Mouse (Mus musculus) embryo, embryonic 10 days (tissue): ENCODE measurements around the gene Dagla.

Experiments used
- DNase-seq: peaks from one replicate; pipeline ENCODE4 v3.0.0-alpha.2; 2015; ENCODE audit warnings: low spot score

Dagla gene

GRCm38 (mm10) chr19:10307351-10307750 is 2.7 kb upstream of the Dagla start:
- no peak for DNase-seq

- no peak for DNase-seq
Observed at GRCm38 (mm10) chr19:10306521-10307243, 2.0 kb upstream of the Dagla start.

- DNase-seq, result no peak
Observed at GRCm38 (mm10) chr19:10305640-10306039, 963 bp upstream of the Dagla start.

- no peak for DNase-seq
Observed at GRCm38 (mm10) chr19:10304395-10304794, 282 bp downstream of the Dagla start.

GRCm38 (mm10) chr19:10302852-10303251 is 1.8 kb downstream of the Dagla start:
- no peak for DNase-seq

- no peak for DNase-seq
Observed at GRCm38 (mm10) chr19:10301866-10302356, 2.8 kb downstream of the Dagla start.

GRCm38 (mm10) chr19:10301263-10301662 is 3.4 kb downstream of the Dagla start:
- DNase-seq, result no peak

- no peak for DNase-seq
Observed at GRCm38 (mm10) chr19:10300809-10301208, 3.9 kb downstream of the Dagla start.

- DNase-seq, result no peak
Observed at GRCm38 (mm10) chr19:10298268-10298667, 6.4 kb downstream of the Dagla start.

- DNase-seq, result no peak
Observed at GRCm38 (mm10) chr19:10297041-10297503, 7.6 kb downstream of the Dagla start.

GRCm38 (mm10) chr19:10296306-10296705 is 8.4 kb downstream of the Dagla start:
- DNase-seq, result peak; percentile 59

- DNase-seq, result peak; percentile 41
Observed at GRCm38 (mm10) chr19:10294631-10295562, 9.8 kb downstream of the Dagla start.

- no peak for DNase-seq
Observed at GRCm38 (mm10) chr19:10293987-10294386, 10.7 kb downstream of the Dagla start.

- DNase-seq, result no peak
Observed at GRCm38 (mm10) chr19:10291896-10292490, 12.7 kb downstream of the Dagla start.

- peak; percentile 40 for DNase-seq
Observed at GRCm38 (mm10) chr19:10290153-10290945, 14.3 kb downstream of the Dagla start.

- no peak for DNase-seq
Observed at GRCm38 (mm10) chr19:10289609-10290150, 15.0 kb downstream of the Dagla start.

- no peak for DNase-seq
Observed at GRCm38 (mm10) chr19:10288125-10289040, 16.3 kb downstream of the Dagla start.

GRCm38 (mm10) chr19:10286458-10286872 is 18.2 kb downstream of the Dagla start:
- DNase-seq, result no peak

GRCm38 (mm10) chr19:10280771-10281540 is 23.7 kb downstream of the Dagla start:
- no peak for DNase-seq
